Mouse (Mus musculus) MN1 (cell line): Measurements from ENCODE around the gene Zfp69.

Experiments
- DNase-seq: peaks from one replicate; pipeline ENCODE4 v3.0.0-alpha.2; 2016; ENCODE audit warnings: low spot score

Zfp69 gene

DNA sequence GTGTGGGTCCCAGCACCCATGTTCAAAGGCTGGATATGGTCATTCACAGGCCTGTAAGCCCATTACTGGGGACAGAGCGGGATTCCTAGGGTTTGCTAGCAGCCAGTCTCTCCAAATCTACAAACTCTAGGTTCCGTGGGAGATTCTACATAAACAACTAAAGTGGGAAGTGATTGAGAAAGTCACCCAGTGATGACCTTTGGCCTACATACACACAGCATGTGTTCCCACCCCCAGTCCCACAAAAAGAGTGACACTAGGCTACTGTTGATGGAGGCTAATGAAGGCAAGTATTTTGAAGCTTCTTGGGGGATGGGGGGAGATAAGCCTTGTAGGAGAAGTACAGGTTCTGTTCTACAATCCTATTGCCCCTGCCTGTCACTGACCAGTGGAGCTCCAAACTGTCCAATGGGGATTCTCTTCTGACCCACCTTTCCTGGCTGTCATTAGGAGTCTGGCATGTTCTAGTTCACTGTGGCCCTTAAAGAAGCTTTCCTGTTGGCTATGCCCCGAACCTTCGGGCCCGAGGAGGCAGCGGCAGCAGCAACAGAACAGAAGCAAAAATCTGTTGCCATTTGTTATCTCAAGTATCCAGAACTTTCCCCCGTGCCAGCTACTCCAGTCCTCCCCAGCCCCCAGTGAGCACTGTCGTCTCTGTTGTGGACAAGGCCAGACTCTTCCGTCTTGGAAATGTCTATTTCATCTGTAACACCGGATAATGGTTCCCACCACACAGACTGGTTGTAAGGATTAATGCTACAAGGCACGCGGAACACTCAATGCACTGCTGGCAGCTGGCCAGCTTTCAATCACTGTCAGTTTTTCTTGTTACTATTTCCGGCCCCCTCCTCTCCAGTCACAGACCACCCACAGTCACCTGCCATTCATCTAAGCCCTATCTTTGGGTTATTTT lies 66.0 kb downstream of the Zfp69 start:
- no peak for DNase-seq

DNA sequence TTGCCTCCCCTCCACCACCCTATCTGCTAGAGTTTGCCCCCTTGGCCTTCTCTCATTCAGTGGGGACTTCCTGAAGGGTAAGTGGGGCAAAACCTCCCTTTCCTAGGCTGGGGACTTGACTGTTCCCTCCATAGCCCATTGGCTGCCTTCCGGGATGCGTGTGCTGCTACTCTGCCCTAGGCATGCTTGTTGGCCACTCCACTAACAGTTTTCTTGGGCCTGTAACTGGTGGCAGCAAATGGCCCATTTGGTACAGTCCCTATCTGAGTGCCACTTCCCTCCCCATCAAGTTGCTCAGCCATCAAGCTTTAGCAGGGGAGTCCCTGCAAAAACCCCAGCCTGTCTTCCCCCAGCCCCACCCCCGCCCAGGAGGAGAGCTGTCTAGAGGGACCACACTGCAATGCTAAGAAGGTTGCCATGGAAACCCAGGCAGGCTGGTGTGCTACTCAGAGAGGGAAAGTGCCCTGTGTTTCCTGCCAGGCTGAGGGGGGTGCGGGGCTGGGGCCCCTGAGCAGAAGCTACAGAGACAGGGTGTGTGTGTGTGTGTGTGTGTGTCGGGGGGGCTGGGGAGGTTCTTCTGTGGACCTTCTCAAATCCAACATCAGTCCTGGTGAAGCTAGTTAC lies 69.4 kb downstream of the Zfp69 start:
- DNase-seq, result peak; percentile 39

DNA sequence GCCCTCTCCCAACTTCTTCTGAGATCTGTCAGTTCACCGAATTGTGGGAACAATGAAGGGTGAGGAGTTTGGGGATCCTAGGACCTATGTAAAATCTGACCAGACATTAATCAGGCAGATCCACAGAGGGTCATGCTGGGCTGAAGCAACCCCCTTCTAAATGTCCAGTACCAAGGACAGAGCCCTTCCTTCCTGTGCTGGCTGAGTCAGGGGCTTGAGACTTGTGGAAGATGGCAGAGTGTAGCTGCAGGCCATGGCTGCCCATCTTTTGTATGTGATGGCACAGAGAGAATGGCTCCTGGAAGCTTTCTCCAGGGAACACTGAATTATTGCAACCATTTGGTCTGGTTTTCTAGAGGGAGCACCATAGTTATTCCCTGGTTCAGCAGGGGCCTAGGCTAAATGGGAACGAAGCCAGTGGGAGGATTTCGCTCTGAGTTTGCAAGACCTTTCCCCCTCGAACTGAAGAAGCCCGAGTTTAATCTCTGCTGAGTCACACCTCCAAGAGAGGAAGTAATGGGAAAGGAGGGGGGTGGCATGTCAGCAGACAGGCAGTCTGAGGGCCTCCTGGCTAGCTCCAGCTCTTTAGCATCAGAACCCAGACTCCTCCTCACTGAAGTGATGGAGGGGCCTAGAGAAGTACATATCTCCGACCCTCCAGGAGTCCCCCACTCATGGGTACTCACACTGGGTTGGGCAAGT lies 70.6 kb downstream of the Zfp69 start:
- DNase-seq, result peak; percentile 38
